Mouse (Mus musculus) liver, adult 2 months (tissue): ENCODE data around the gene Akap5. TPM values are rescaled to one million over a fixed set of nuclear protein-coding genes. Genes with fewer than 3 reads are reported as not detected.

Experiments used
- DNase-seq: peaks from one replicate; pipeline ENCODE4 v3.0.0-alpha.2; 2011; ENCODE audit warnings: low read depth, low spot score; ENCODE audit errors: extremely low read depth
- H3K27ac ChIP-seq: fragments of 200-500 bp; replicated peaks from 2 replicates; pipeline ENCODE4 v1.5.1; 2012; ENCODE audit warnings: low read depth, mild to moderate bottlenecking, control low read depth, inconsistent platforms, low read length; ENCODE audit not compliant: insufficient read depth
- H3K27me3 ChIP-seq: fragments of 200-500 bp; 2 replicates; pipeline ENCODE4 v1.6.1; 2012; ENCODE audit warnings: mild to moderate bottlenecking, moderate library complexity, low read length, inconsistent platforms; ENCODE audit not compliant: control insufficient read depth, insufficient read depth
- H3K36me3 ChIP-seq: fragments of 200-500 bp; 2 replicates; pipeline ENCODE4 v1.6.1; 2012; ENCODE audit warnings: low read length, inconsistent platforms; ENCODE audit not compliant: control insufficient read depth, insufficient read depth
- H3K4me1 ChIP-seq: fragments of 200-500 bp; 2 replicates; pipeline ENCODE4 v1.6.1; 2011; ENCODE audit warnings: low read length; ENCODE audit not compliant: control insufficient read depth, insufficient read depth
- H3K4me3 ChIP-seq: fragments of 200-500 bp; 2 replicates; pipeline ENCODE4 v1.5.1; 2011; ENCODE audit warnings: low read depth, mild to moderate bottlenecking, control low read depth, low read length, moderate library complexity; ENCODE audit not compliant: insufficient read depth
- H3K79me2 ChIP-seq: fragments of 200-500 bp; 2 replicates; pipeline ENCODE4 v1.6.1; 2012; ENCODE audit warnings: inconsistent platforms, mild to moderate bottlenecking, low read length, moderate library complexity; ENCODE audit not compliant: control insufficient read depth, insufficient read depth
- H3K9ac ChIP-seq: fragments of 200-500 bp; 2 replicates; pipeline ENCODE4 v1.6.1; 2012; ENCODE audit warnings: low read depth, mild to moderate bottlenecking, control low read depth, inconsistent platforms, low read length
- CTCF ChIP-seq: fragments of 200-500 bp; IDR thresholded peaks from 2 replicates; pipeline ENCODE4 v1.5.1; 2011; ENCODE audit warnings: low read depth, low read length, control low read depth
- POLR2A ChIP-seq: fragments of 200-500 bp; IDR thresholded peaks from 2 replicates; pipeline ENCODE4 v1.6.1; 2011; ENCODE audit warnings: low read length, control low read depth; ENCODE audit not compliant: insufficient read depth; ENCODE audit errors: extremely low read depth
- WGBS: fragments of 180-500 bp; shearing (Covaris S2); methylation state at CpG from one replicate; pipeline ENCODE4 v1.1.7; 2018; 5-methylcytosine and 5-hydroxymethylcytosine counted together
- polyA plus RNA-seq: library from polyadenylated mRNA; depleted of rRNA; stranded (reverse); fragments of >200 nt; gene quantifications from 2 replicates; pipeline ENCODE4 v1.2.3, GENCODE M21; 2012
- total RNA-seq: library from RNA; depleted of rRNA; stranded (reverse); fragments of >200 nt; gene quantifications from 2 replicates; pipeline ENCODE4 v1.2.3, GENCODE M21; 2014

The Akap5 gene
- total and polyA plus RNA-seq, 2 experiments, result 0.17 to 1.1 TPM

DNA sequence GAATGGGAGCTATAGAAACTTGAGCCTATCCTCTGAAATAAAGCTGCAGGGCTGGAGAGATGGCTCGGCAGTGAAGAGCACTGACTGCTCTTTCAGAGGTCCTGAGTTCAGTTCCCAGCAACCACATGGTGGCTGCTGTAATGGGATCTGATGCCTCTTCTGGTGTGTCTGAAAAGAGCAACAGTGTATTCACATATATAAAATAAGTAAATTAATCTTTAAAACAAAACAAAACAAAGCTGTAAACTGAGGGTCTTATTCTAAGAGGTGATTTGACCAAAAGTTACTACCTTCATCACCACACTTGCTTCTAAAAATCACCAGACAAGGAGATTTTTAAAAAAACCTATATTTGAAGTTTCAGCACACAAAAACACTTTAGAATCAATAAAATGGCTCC is 36.2 kb downstream of the Akap5 start:
- Histone ChIP-seq H3K27ac (no peak overlapping the region), H3K36me3 (no peaks in the 10 kb centered on the region), H3K27me3 (no peaks in the 10 kb centered on the region), H3K79me2 (no peaks in the 10 kb centered on the region), H3K4me1 (no peaks in the 10 kb centered on the region), H3K9ac (no peak overlapping the region), H3K4me3 (no peak overlapping the region)
- no peak for DNase-seq
- WGBS, result 94% methylated on average over 1 of the region's 1 CpGs
- TF ChIP-seq CTCF (no peak), POLR2A (no peak)

DNA sequence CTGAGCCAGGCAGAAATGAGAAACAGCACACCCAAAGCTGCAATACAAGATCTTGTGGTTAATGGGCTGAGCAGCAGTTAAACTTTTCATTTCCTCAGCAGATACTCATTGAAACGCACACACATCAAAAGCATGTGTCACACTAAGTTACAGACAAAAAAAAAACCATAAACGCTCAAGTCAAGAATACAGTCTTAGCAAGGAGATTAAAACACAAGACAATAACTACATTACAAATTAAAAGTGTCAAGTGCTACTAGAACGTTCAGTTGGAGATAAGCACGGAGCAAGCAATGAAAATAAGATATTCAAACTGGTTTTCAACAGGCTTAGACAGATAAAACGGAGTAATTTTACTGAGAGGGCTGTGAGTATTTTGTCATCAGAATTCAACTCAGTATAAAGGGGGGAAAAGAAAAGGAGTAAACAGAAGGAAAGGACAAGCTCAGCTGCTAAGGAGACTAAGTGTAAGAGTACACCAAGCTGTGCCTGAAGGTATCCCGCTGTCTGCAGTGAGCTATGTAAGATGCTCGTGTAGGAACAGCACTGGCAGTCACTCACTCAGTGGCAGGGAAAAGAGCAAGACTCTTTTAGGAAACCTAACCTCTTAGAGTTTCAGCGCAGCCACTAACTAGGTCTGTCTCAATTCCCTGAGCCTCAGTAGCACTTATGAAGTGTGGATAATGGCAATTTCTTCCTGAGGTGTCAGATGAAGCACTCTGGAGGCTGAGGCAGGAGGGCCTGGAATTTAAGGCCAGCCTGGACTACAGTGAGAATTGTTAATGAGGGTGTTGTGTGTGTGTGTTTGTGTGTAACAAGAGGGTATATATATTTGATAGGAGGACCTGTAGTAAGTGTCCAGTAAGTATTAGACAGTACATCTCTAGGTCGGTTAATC is 37.0 kb downstream of the Akap5 start:
- Histone ChIP-seq H3K27ac (no peak overlapping the region), H3K9ac (no peak overlapping the region), H3K4me3 (no peak overlapping the region), H3K36me3 (no peaks in the 10 kb centered on the region), H3K4me1 (no peaks in the 10 kb centered on the region), H3K27me3 (no peaks in the 10 kb centered on the region), H3K79me2 (no peaks in the 10 kb centered on the region)
- no peak for DNase-seq
- 81% methylated on average over 9 of the region's 9 CpGs for WGBS
- TF ChIP-seq CTCF (no peak), POLR2A (no peak)

DNA sequence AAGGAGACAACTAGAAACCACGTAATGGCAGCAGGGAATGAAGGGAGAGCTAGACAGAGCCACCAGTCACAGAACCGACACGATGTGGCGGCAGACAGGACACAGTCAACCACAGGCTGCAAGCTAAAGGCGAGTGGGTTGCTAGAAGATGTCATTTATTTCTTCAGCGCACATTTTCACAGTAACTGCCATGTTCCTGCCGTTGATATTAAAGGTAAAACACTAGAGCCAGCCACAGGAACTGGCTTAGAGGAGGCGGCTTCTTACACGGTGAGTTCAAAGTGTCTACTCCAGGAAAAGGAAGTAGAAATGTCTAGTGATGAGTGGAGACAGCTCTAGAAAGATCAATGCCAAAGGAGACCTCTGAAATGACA is 37.6 kb downstream of the Akap5 start:
- Histone ChIP-seq H3K9ac (no peak overlapping the region), H3K27ac (no peak overlapping the region), H3K79me2 (no peaks in the 10 kb centered on the region), H3K36me3 (no peaks in the 10 kb centered on the region), H3K4me1 (no peaks in the 10 kb centered on the region), H3K27me3 (no peaks in the 10 kb centered on the region), H3K4me3 (no peak overlapping the region)
- TF ChIP-seq POLR2A, result no peak
- no peak for TF ChIP-seq CTCF
- no peak for DNase-seq
- WGBS, result 85% methylated on average over 9 of the region's 9 CpGs

DNA sequence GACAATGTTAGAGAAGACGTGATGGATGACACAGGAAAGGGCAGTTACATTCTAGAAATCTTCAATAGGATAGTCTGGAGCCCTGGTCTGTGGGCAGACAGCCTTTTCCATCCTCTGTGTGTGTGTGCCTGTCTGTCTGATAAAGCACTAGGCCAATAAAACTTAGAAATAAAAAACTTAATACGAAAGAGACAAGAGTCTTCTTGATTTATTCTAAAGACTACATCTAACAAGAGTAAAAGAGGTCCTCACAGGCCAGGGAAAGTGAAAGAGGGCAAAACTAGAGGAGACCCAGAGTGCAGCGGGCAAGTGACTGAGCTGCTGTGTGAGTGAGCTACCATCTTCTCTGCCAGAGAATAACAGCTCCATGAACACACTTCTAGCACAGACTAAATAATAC is 41.6 kb downstream of the Akap5 start:
- H3K9ac ChIP-seq, result no peak overlapping the region
- no peaks in the 10 kb centered on the region; the same call in 1 of the 2 replicates for H3K4me1 ChIP-seq
- no peak overlapping the region for H3K4me3 ChIP-seq
- no peak overlapping the region for H3K27ac ChIP-seq
- H3K36me3 ChIP-seq, result no peaks in the 10 kb centered on the region
- DNase-seq, result no peak
- H3K79me2 ChIP-seq, result peaks cover 3% of the 10 kb centered on the region; the same call in 1 of the 2 replicates
- no peaks in the 10 kb centered on the region for H3K27me3 ChIP-seq
- 88% methylated on average over 3 of the region's 3 CpGs for WGBS
- TF ChIP-seq POLR2A (no peak), CTCF (no peak)

DNA sequence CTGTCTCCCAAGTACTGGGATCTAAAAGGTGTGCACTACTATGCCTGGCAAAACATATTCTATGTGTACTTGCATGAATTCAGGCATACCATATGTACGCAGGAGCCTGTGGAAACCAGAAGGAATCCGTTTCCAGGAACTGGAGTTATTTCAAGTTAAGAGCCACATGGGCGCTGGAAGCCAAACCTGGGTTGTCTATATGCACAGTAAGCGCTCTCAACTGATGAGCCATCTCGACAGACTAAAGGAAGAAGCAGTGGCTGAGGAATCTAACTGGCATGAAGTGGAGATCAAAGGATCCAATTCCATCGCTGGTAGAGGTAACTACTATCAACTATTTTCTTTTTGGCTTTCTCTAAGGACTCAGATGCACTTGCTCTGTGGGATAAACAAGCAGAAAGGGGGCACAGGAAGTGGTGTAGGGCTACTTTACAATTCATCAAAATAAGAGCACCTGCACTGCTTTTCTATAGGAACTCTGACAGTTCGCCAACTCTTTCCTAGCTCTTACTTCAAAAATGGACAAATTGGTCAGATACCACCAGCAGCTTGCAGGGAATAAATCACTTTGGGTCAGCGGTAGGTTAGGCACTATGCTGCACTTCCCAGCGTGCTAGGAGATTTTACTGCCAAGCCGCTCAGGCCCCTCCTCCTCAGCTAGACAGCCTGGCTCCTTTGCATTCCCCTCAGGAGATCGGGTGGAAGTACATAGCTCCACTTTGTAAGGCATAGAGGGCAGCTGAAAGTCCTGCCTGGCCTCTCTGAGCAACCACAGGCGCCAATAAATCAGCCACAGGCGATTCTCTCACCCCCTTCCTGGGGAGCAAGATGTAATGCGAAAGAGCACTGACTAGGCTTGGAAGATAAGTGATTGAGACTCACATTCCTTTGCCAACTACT is 42.7 kb downstream of the Akap5 start:
- no peaks in the 10 kb centered on the region for H3K27me3 ChIP-seq
- H3K36me3 ChIP-seq, result no peaks in the 10 kb centered on the region
- no peak overlapping the region for H3K27ac ChIP-seq
- TF ChIP-seq POLR2A, result no peak
- TF ChIP-seq CTCF, result no peak
- H3K4me3 ChIP-seq, result no peak overlapping the region
- H3K79me2 ChIP-seq, result peaks cover 8% of the 10 kb centered on the region; the same call in 1 of the 2 replicates
- peaks cover 3% of the 10 kb centered on the region; the same call in 1 of the 2 replicates for H3K4me1 ChIP-seq
- no peak for DNase-seq
- no peak overlapping the region for H3K9ac ChIP-seq
- WGBS, result 65% methylated on average over 14 of the region's 14 CpGs
